Mouse (Mus musculus) small intestine, adult 2 months (tissue): ENCODE measurements around the gene Ppp1r10.

Experiments
- CTCF ChIP-seq: fragments of 200-500 bp; IDR thresholded peaks from 2 replicates; pipeline ENCODE4 v1.5.1; 2012; ENCODE audit warnings: low read depth, mild to moderate bottlenecking, control low read depth, inconsistent platforms, low read length, moderate library complexity, mixed read lengths; ENCODE audit not compliant: insufficient replicate concordance, insufficient read length; ENCODE audit errors: extremely low read depth
- POLR2A ChIP-seq: fragments of 200-500 bp; IDR thresholded peaks from 2 replicates; pipeline ENCODE4 v1.6.1; 2012; ENCODE audit warnings: low read depth, mild to moderate bottlenecking, control low read depth, inconsistent platforms, low read length, moderate library complexity

DNA sequence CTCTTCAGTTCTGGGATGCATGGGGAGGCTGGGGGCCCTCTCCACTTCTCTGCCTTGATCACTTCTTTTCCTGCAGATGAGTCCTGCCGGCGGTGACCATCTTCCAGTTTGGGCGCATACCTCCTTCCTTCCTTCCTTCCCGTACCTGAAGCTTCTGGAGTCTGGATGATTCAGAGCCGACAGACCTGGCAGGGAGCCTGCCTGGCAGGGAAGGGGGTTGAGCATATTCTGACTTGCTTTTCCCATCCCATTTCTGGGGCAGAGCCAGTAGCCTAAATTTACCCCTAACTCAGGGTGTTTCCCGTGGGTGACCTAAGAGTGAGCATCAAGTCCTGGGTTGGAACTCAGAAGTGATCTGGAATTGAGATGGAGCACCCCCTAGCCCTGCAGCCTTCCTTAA, 41.5 kb upstream of the Ppp1r10 start:
- TF ChIP-seq CTCF (no peak), POLR2A (no peak)
